Comparison of ENCODE assay signal across 40 mouse cellular contexts in the genomic region with DNA sequence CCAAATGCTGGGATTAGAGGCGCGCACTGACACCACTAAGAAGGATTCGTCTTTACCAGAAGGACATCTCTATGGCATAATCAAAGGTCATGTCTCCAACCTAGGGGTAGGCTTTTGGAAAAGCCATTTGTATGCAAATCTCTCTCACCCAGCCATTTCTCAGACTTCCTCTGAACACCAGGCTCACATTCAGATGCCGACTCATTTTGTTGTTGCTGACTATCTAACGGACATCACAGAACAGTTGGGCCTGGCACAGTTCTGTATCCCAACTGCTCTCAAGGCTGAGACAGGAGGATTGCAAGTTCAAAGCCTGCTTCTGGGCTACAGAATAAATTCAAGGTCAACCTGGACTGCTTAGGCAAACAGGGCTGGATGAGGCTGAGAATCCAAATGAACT. TPM values are rescaled to one million over a fixed set of nuclear protein-coding genes. Genes with fewer than 3 reads are reported as not detected.
"Had no signal": no experiment of that assay in that cellular context is flagged by ENCODE, and none has a peak within 500 bp of the region (broad histone marks: within the 10 kb centered on the region; RNA-seq: fewer than 3 reads in every experiment).

No protein-coding gene starts in this region.

- DNase-seq: gastrocnemius, postnatal 14 days; gastrocnemius, postnatal 36 days; heart, adult 11 months; heart, adult 2 months; heart, postnatal 14 days; heart, postnatal 36 days; kidney, adult 11 months; kidney, adult 2 months; kidney, adult 9 months; kidney, postnatal 14 days; kidney, postnatal 36 days; layer of hippocampus, adult 9-11 months; layer of hippocampus, postnatal 36 days; liver; liver, embryonic 13.5 days had no signal

- H3K4me1 ChIP-seq: hindbrain, embryonic 13.5 days; hindbrain, embryonic 15.5 days; intestine, embryonic 15.5 days; limb, embryonic 12.5 days had no signal

- H3K27me3 ChIP-seq: heart, embryonic 13.5 days; heart, embryonic 15.5 days; hindbrain, embryonic 15.5 days; intestine, embryonic 15.5 days had no signal

- H3K36me3 ChIP-seq: heart, embryonic 13.5 days; heart, embryonic 15.5 days; hindbrain, embryonic 13.5 days; hindbrain, embryonic 15.5 days; intestine, embryonic 15.5 days; kidney, embryonic 15.5 days; limb, embryonic 10.5 days; limb, embryonic 12.5 days; liver, embryonic 13.5 days; liver, embryonic 15.5 days had no signal

- ATAC-seq: hindbrain, postnatal 0 days; intestine, embryonic 15.5 days had no signal

- H3K4me3 ChIP-seq: heart, adult 2 months; heart, embryonic 13.5 days; heart, embryonic 15.5 days; hindbrain, embryonic 13.5 days; hindbrain, embryonic 15.5 days; intestine, embryonic 15.5 days; kidney, embryonic 15.5 days; limb, embryonic 10.5 days; limb, embryonic 12.5 days; liver, embryonic 13.5 days; liver, embryonic 15.5 days had no signal

- H3K4me2 ChIP-seq: heart, embryonic 11.5 days; heart, embryonic 13.5 days; heart, embryonic 15.5 days; hindbrain, embryonic 13.5 days; hindbrain, embryonic 15.5 days; intestine, embryonic 15.5 days; kidney, embryonic 15.5 days; limb, embryonic 12.5 days; liver, embryonic 11.5 days; liver, embryonic 13.5 days; liver, embryonic 15.5 days had no signal

- H3K27ac ChIP-seq: heart, adult 2 months; heart, embryonic 13.5 days; heart, embryonic 15.5 days; hindbrain, embryonic 13.5 days; hindbrain, embryonic 15.5 days; hindbrain, postnatal 0 days; intestine, embryonic 15.5 days; kidney, embryonic 15.5 days; kidney, postnatal 0 days; limb, embryonic 10.5 days; limb, embryonic 12.5 days; liver, embryonic 13.5 days; liver, embryonic 15.5 days had no signal

- H3K9me3 ChIP-seq: heart, embryonic 13.5 days; heart, embryonic 15.5 days; hindbrain, embryonic 13.5 days; hindbrain, embryonic 15.5 days; intestine, embryonic 15.5 days; kidney, embryonic 15.5 days; limb, embryonic 10.5 days; limb, embryonic 12.5 days; liver, embryonic 13.5 days; liver, embryonic 15.5 days had no signal

- H3K9ac ChIP-seq: heart, embryonic 13.5 days; heart, embryonic 15.5 days; hindbrain, embryonic 13.5 days; hindbrain, embryonic 15.5 days; intestine, embryonic 15.5 days; kidney, embryonic 15.5 days; limb, embryonic 12.5 days; liver, embryonic 13.5 days; liver, embryonic 15.5 days had no signal

RNA-seq across cellular contexts. Expression of gene Tmem102, which starts 18.1 kb away (rescaled TPM):
- total RNA-seq: layer of hippocampus, adult 18-20 months; layer of hippocampus, postnatal 14 days; left cerebral cortex, postnatal 10 days; left cerebral cortex, postnatal 36 days had no signal

RNA-seq across cellular contexts. Expression of gene Slc35g3, which starts 25.5 kb away (rescaled TPM):
- total RNA-seq: gastrocnemius, adult 18-20 months; gastrocnemius, adult 8-10 months; gastrocnemius, postnatal 14 days; gastrocnemius, postnatal 36 days; heart, adult 2 months; heart, postnatal 36 days; hematopoietic stem cell, adult 5-6 weeks; hindbrain, postnatal 0 days; layer of hippocampus, adult 18-20 months; layer of hippocampus, adult 8-10 months; layer of hippocampus, postnatal 36 days; left cerebral cortex, adult 18-20 months; left cerebral cortex, adult 8-10 months; left cerebral cortex, postnatal 10 days; left cerebral cortex, postnatal 36 days had no signal
- polyA plus RNA-seq: heart, postnatal 0 days; kidney, postnatal 0 days; large intestine, adult 2 months; liver, embryonic 11.5 days; liver, embryonic 13.5 days; liver, embryonic 15.5 days had no signal
